Mouse (Mus musculus) testis, postnatal 10 days (tissue): Measurements from ENCODE around the gene Tmem247.

Experiments
- DNase-seq: peaks from one replicate; pipeline ENCODE4 v3.0.0; 2021; ENCODE audit warnings: low spot score

Gene Tmem247

DNA sequence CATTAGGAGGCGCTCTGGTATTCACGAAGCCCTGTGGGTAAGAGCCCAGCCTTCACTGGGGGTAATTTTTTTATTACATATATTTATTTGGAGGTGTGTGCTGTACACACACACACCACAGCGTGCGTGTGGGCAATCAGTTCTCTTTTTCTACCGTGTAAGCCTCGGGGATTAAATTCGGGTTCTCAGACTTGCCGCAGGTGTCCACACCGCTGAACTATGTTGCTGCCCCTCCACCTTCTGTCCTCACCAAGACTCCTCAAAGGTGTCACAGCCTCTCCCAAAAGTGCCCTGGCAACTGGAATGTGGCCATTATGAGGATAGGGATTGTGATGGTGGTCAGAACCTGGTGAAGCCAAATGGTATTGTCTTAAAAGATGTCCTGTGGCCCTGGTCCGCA is at the start of gene Tmem247:
Gene Tmem247, plus strand, starts transcription at position 301 of the 400 bp plus-strand sequence.
- DNase-seq: no peak

- no peak for DNase-seq
Observed at GRCm38 (mm10) chr17:86870586-86870985, 46.6 kb upstream of the Tmem247 start.

GRCm38 (mm10) chr17:86872643-86873042 is 44.5 kb upstream of the Tmem247 start:
- no peak for DNase-seq

DNA sequence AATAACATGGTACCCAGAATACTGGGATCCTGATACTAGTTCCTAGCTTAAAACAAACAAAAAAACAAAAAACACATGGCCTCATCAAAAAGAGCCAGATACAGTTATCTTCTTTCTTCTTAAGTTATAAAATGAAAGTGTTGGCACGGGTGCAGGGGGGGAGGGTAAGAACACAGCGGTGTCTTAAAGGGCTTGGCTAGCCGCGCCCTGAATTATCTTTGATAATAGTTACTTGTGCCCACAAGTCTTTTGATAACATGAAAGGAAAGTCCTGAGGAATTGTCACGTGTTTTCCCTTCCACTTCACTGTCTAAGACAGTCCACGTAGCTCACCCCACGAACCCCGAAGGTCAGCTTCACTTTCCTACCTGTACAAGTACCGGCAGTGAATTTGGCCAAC is 40.2 kb upstream of the Tmem247 start:
- DNase-seq: no peak

GRCm38 (mm10) chr17:86877747-86878146 is 39.4 kb upstream of the Tmem247 start:
- no peak for DNase-seq

- no peak for DNase-seq
Observed at GRCm38 (mm10) chr17:86880056-86880455, 37.1 kb upstream of the Tmem247 start.

DNA sequence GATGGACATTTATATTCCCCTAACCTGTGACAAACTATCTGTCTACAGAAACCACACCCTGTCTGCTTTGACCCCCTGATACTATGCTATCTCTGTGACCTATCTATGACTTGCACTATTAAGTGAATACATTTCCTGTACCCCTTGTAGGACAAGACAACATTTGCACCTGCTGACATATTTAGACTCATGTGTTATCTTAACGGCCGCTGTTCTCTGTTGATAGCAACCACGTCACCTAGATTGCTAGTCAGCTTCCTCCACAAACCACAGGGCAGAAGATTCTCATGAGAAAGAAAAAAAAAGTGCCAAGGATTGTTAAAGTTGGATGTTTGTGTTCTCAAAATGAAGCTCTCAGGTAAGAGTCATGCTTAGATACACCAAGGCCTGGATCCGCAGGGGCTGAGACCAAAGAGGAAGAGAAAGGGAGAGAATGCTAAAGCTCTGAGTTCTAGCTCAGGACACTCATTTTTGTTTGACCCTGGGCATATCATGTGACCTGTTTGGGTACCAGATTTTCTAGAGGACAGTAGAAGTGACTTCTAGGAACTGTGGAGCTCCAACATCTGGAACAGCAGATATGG is 36.6 kb upstream of the Tmem247 start:
- no peak for DNase-seq

DNA sequence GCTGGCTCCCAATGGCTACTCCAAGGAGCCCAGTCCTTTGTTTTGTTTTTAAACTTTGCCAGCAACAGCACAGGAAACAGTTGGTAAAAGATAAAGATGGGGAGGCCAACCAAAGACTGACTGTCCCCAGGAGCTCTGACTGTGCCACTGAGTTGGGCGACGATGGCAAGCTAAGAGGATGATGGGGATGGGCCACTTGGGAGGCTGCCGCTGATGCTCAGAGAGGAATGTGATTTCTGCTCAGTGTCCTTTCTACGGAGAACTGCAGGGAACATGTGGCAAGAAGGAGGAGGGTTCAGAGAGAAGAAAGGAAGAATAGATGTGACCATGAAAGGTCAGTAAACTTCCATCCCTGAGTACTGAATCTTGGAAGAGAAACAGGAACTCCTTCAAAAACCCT is 22.0 kb upstream of the Tmem247 start:
- no peak for DNase-seq

GRCm38 (mm10) chr17:86897486-86898165 is 19.5 kb upstream of the Tmem247 start:
- no peak for DNase-seq

DNA sequence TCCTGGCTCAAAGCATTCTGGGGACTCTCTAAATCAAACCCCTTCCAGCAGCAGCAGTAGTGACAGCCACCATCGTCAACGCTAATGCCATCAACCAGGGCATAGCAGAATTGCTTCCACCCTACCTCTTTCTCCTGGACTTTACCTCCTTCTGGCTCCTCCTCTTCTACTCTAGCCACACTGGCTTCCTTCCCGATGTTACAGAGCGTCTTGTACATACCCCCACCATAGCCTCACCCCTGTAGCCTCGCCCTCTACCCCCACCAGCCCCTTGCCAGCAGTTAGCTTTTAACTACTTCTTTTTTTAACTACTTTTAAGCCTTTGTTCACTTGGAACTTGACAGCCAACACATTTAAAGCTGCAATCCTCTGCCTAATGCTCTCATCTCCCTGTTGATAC is 17.3 kb upstream of the Tmem247 start:
- DNase-seq: peak; percentile 32

DNA sequence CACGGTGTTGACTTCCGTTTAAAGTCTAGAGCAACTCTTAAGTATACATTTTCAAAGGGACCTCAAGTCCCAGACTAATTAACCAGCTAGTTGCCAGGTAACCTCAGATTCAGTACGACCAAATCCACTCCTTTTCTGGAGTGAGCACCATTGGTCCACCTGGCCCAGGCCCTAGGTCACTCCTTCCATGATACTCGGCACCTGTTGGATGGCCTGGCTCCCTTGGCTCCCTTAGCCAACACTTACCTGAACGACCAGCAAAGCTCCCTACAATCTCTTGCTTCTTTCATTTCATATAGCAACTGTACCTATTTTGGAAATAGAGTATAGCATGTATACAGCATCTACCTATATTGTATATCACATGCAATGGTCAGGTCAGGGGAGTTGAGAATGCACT is 16.6 kb upstream of the Tmem247 start:
- no peak for DNase-seq

DNA sequence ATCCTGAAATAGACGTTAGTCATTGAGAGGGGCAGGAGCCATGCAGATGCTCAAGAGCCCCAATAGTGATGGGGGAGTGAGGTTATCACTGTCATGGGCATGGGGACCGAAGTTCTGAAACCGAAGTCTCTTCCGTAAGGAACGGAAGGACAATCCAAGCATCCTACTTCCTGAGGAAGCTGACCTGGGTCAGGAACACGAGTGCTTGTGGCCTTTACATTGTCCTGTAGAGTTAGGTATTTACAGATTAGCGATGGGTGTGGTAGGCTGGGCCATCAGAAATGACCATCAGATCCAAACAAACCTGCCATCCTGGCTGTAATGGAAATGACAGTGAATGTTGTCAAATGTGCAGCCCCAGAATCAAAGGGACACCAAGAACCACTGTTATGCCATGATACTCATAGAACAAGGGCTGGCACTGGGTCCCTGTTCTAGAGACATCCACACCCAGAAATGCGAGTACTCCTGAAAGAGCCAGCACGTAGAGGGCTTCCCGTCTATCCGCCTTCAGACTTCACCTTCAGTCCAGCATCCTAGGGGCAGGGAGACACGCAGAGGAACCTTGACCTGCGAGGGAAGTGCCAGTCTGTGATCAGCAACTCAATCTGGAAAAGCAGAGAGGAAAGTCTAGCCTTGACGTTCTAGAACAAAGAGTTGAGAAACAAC is 14.6 kb upstream of the Tmem247 start:
- no peak for DNase-seq

DNA sequence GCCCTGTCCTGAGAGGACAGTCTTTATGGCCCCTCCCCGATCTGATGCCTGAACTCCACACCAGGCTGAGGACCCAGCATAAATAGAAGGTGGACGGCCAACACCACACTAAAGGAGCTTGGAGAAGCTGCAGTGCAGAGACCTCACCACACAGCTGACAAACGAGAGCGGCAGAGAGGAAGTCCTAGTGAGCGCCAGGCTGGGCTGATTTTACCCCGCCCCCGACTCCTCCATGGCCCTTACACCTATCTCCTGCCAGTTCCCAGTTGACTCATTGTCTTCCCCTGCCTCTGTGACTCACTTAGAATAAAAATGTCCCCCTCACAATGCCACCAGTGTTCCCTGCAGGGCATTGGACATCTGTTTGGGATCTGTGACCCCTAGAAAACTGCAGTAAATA is 13.6 kb upstream of the Tmem247 start:
- no peak for DNase-seq

DNA sequence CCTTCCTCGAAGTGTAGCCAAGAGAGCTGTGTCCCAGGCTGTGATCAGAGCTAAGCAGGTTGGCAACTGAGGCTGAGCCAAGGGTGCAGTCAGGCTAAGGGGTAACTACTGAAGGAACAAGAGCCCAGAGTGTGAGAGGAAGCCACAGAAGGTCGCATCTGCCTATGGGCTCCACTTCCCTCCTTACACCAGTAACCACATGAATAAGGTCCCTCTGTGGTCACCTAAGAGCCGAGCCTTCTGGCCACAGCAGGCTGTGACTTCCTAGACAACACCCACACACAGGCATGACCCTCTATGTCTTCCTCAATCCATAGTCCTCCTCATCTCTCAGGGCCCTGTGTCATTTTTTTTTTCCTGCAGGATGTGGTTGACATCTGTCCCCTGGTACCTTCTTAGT is 12.9 kb upstream of the Tmem247 start:
- no peak for DNase-seq

GRCm38 (mm10) chr17:86905297-86906135 is 11.6 kb upstream of the Tmem247 start:
- peak; percentile 83 for DNase-seq

- peak; percentile 92 for DNase-seq
Observed at GRCm38 (mm10) chr17:86906136-86906461, 11.0 kb upstream of the Tmem247 start.

GRCm38 (mm10) chr17:86906601-86907000 is 10.5 kb upstream of the Tmem247 start:
- peak; percentile 74 for DNase-seq

DNA sequence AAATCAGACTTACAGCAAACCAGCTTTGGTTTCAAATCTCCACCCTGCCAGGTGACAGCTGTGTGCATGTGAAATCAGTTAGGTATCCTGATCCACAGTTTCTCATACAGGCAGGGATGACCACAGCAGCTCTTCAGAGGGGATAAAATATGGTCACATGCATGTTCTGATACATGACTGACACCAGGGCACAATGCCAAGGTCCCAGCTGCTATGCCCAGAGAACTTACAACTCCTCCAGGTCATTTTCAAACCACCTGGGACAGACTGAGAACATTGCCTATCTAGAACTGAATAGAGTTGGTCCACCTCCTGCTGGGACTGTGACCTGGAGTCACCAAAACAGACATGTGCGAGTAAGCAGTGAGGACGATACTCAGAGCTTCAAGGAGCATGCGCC is 10.1 kb upstream of the Tmem247 start:
- no peak for DNase-seq

- DNase-seq: no peak
Observed at GRCm38 (mm10) chr17:86908316-86908715, 8.8 kb upstream of the Tmem247 start.

DNA sequence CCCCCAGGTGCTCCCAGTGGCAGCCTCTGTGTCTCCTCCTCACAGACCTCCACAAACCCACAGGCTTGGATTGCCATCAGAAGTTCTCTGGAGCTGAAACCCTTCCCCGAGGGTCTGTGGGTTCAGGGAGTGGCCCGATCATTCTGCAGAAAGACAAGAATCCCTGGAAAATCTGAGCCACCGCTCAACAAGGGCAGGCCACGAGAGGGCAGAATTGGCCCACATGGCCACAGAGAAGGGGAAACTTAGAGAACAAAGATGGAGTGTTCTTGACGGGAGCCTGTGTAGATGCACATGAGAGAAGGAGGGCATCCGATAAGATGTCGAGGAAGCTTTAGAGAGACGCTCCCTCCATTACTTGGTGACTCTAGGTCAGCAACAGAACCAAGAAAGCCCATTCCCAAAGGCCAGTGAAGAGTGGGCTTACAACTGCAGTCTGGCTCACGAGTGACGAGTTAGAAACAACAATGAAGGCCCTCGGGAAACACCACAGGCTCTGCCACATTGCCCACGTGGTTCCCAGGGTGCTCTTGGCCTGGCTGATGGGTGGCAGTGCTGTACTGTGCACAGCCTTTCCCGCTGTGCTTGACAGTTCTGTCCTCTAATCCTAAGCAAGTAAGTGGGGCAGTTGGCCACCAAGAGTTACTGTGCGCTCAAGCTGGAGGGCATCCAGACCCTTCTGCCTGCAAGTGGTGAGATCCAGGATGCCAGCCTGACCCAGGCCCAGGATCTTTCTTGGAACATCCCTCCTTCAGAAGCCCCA is 7.2 kb upstream of the Tmem247 start:
- DNase-seq: peak; percentile 77

- DNase-seq: peak; percentile 35
Observed at GRCm38 (mm10) chr17:86911261-86911660, 5.9 kb upstream of the Tmem247 start.
